Mouse (Mus musculus) thymus, adult 2 months (tissue): ENCODE measurements around the gene Cnn3.

ENCODE experiments used
- CTCF ChIP-seq: fragments of 200-500 bp; IDR thresholded peaks from 2 replicates; pipeline ENCODE4 v1.5.1; 2012; ENCODE audit warnings: mild to moderate bottlenecking, control low read depth, low read length, moderate library complexity, borderline replicate concordance; ENCODE audit not compliant: control insufficient read depth, poor library complexity, insufficient read depth; ENCODE audit errors: extremely low read depth
- POLR2A ChIP-seq: fragments of 200-500 bp; IDR thresholded peaks from 2 replicates; pipeline ENCODE4 v1.6.1; 2012; ENCODE audit warnings: mild to moderate bottlenecking, low read length, control low read depth, moderate library complexity; ENCODE audit not compliant: control insufficient read depth, poor library complexity, insufficient read depth; ENCODE audit errors: extremely low read depth

- no peak for TF ChIP-seq CTCF
- no peak for TF ChIP-seq POLR2A
These were observed 9.8 kb upstream of the Cnn3 start for GRCm38 (mm10) chr3:121416171-121417154.
